In the genomic region with DNA sequence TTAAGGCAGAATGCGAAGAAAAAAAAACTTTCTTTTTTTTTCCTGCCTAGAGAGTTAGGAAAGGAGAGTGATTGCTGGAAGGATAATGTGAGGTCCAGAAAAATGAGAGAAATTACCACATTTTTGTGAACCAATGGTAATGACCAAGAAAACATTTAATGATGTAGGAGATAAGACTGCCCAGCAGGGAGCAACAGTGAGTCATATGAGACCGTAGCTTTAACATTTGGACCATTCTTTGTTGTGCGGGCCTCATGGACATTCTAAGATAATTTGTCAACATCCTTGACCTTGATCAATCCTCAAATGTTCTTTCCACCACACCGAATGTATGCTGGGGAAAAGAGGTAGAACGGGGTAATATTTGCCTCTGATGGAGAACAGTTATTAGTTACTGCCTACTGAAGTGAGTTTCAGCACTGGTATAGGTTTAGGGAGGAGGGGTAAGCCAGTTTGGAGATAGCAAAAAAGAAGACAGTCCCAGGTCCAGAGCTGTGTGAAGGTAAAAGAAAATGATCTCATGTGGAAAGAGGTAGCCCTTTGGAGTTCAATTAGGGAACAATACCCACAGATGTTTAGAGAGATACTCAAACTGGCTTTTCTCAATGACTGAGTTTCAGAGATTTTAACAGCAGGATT, we compare ENCODE assay signal across 7 mouse cellular contexts. TPM values are rescaled to one million over a fixed set of nuclear protein-coding genes. Genes with fewer than 3 reads are reported as not detected.
A peak's percentile ranks its signal among the peaks of the same experiment; 100 is the strongest.
DNase-seq lines count a peak whose midpoint lies in the region; ATAC-seq lines count a peak whose summit lies in the region.

No protein-coding gene starts in this region.

- H3K9ac ChIP-seq in neural tube, embryonic 14.5 days (replicated peaks; ENCODE audit: low read depth, low read length) = no peak overlapping the region

- H3K27me3 ChIP-seq in neural tube, embryonic 14.5 days (ENCODE audit: control insufficient read depth, insufficient read depth, low read length) = no peaks in the 10 kb centered on the region

- H3K4me2 ChIP-seq in neural tube, embryonic 14.5 days (ENCODE audit: low read depth, low read length) = no peak overlapping the region

- no peaks in the 10 kb centered on the region for H3K4me1 ChIP-seq in neural tube, embryonic 14.5 days (ENCODE audit: control insufficient read depth, insufficient read depth, low read length)

- peaks cover 16% of the 10 kb centered on the region; the same call in 1 of the 2 replicates for H3K36me3 ChIP-seq in neural tube, embryonic 14.5 days (ENCODE audit: control insufficient read depth, insufficient read depth, low read length)

- no peaks in the 10 kb centered on the region for H3K9me3 ChIP-seq in neural tube, embryonic 14.5 days (ENCODE audit: control insufficient read depth, low read length)

- 75% methylated on average over 5 of the region's 5 CpGs for WGBS in neural tube, embryonic 14.5 days

- DNase-seq in kidney, postnatal 10 days = peak; percentile 27
- no peak for DNase-seq in kidney, adult 18-20 months
- DNase-seq in CD4-positive helper T cell, adult 2 months (ENCODE audit: low read depth, low spot score) = peak; percentile 9
- peak; percentile 34 for DNase-seq in MN1 (ENCODE audit: low spot score)
- no peak for DNase-seq in urinary bladder, postnatal 36 days (ENCODE audit: low spot score in 2 of 2)

- peak; percentile 56 for ATAC-seq in granulocyte monocyte progenitor cell, adult 5-6 weeks (replicated peaks; ENCODE audit: poor library complexity, severe bottlenecking)
- peak; percentile 66; the same call in 1 of the 2 replicates for ATAC-seq in neural tube, embryonic 14.5 days (ENCODE audit: low read depth)

- H3K4me3 ChIP-seq in neural tube, embryonic 14.5 days (ENCODE audit: low read depth, low read length) = no peak overlapping the region

- no peak overlapping the region for H3K27ac ChIP-seq in neural tube, embryonic 14.5 days (ENCODE audit: low read depth, low read length)

RNA-seq across cellular contexts. Expression of a gene that starts 24.9 kb away (rescaled TPM):
- total RNA-seq in granulocyte monocyte progenitor cell, adult 5-6 weeks (2014; fragmentation: Nextera tagmentation) = 51.7 and 51.9 TPM in 2 replicates
- 104 and 112 TPM in 2 replicates for total RNA-seq in granulocyte monocyte progenitor cell, adult 5-6 weeks (2017)
- 86.7 and 89.0 TPM in 2 replicates for polyA plus RNA-seq in neural tube, embryonic 14.5 days (2014; fragmentation: Nextera tagmentation; extraction: Ambion mirVana)

RNA-seq across cellular contexts. Expression of a gene that starts 54.3 kb away (rescaled TPM):
- total RNA-seq in granulocyte monocyte progenitor cell, adult 5-6 weeks (2014; fragmentation: Nextera tagmentation) = 7.7 and 12.7 TPM in 2 replicates
- 29.8 and 32.1 TPM in 2 replicates for total RNA-seq in granulocyte monocyte progenitor cell, adult 5-6 weeks (2017)
- polyA plus RNA-seq in neural tube, embryonic 14.5 days (2014; fragmentation: Nextera tagmentation; extraction: Ambion mirVana) = 16.5 and 18.4 TPM in 2 replicates

Comparison
In these comparisons a context has a peak if more than half of its experiments do, and no peak if none do; other contexts are left out.
1. DNase-seq: peak in kidney, postnatal 10 days (single experiment), CD4-positive helper T cell, adult 2 months (single experiment) and MN1 (single experiment); none in kidney, adult 18-20 months (single experiment) and urinary bladder, postnatal 36 days (0 of 2).